Mouse (Mus musculus) heart, adult 2 months (tissue): ENCODE results near the gene Iqce.

Experiments
- CTCF ChIP-seq: fragments of 200-600 bp; IDR thresholded peaks from 2 replicates; pipeline ENCODE4 v1.8.1; 2022; ENCODE audit warnings: antibody characterized with exemption, mild to moderate bottlenecking, moderate library complexity
- POLR2A ChIP-seq: fragments of 200-500 bp; IDR thresholded peaks from 2 replicates; pipeline ENCODE4 v1.6.1; 2011; ENCODE audit warnings: mild to moderate bottlenecking, low read depth, low read length, control low read depth; ENCODE audit not compliant: insufficient read depth

GRCm38 (mm10) chr5:140739813-140740212 lies 37.6 kb upstream of the Iqce start:
- TF ChIP-seq POLR2A (no peak), CTCF (no peak)
